Mouse (Mus musculus) CH12.LX (cell line): ENCODE data around the gene Plcb1. TPM values are rescaled to one million over a fixed set of nuclear protein-coding genes. Genes with fewer than 3 reads are reported as not detected.

ENCODE experiments used
- DNase-seq: peaks from one replicate; pipeline ENCODE4 v3.0.0-alpha.2; 2013; ENCODE audit errors: extremely low read depth
- H3K27ac ChIP-seq: 2 replicates; pipeline ENCODE4 v1.5.1; 2012; ENCODE audit warnings: low read depth, mild to moderate bottlenecking, control low read depth, moderate library complexity; ENCODE audit not compliant: insufficient read depth
- H3K27me3 ChIP-seq: replicated peaks from 2 replicates; pipeline ENCODE3; 2012; ENCODE audit warnings: inconsistent platforms
- H3K36me3 ChIP-seq, 2 experiments: replicated peaks in 1 of 2; 2 replicates each; pipeline versions ENCODE3 to v1.6.1; 2012; ENCODE audit warnings: inconsistent platforms in 1 of 2, low read length in 1 of 2, mild to moderate bottlenecking in 1 of 2, mixed read lengths in 1 of 2, moderate library complexity in 1 of 2; ENCODE audit not compliant: control insufficient read depth in 1 of 2, insufficient read depth in 1 of 2
- H3K4me1 ChIP-seq, 2 experiments: 2 replicates each; pipeline ENCODE4 v1.6.1; 2012; ENCODE audit warnings: inconsistent platforms in 1 of 2, moderate library complexity in 1 of 2; ENCODE audit not compliant: insufficient read depth in 2 of 2, control insufficient read depth in 1 of 2
- H3K4me2 ChIP-seq: 2 replicates; pipeline ENCODE4 v1.6.1; 2012; ENCODE audit warnings: low read depth, mild to moderate bottlenecking, control low read depth; ENCODE audit not compliant: poor library complexity, insufficient read depth, severe bottlenecking
- H3K4me3 ChIP-seq, 3 experiments: fragments of 150-350 bp in 1 of 3; sonication (generic) in 1 of 3; replicated peaks in 1 of 3; 2 replicates each; pipeline versions ENCODE3 to v1.5.1; 2011 to 2012; ENCODE audit warnings: low read depth in 2 of 3, low read length in 2 of 3, mild to moderate bottlenecking in 2 of 3, moderate library complexity in 2 of 3, control low read depth in 1 of 3, improper control_type of control experiment in 1 of 3, inconsistent platforms in 1 of 3, mixed read lengths in 1 of 3; ENCODE audit not compliant: poor library complexity in 1 of 3
- H3K79me2 ChIP-seq: replicated peaks from 2 replicates; pipeline ENCODE4 v1.6.1; 2012; ENCODE audit warnings: mild to moderate bottlenecking, moderate library complexity; ENCODE audit not compliant: control insufficient read depth, poor library complexity, insufficient read depth, severe bottlenecking; ENCODE audit errors: extremely low read depth
- H3K9ac ChIP-seq: 2 replicates; pipeline ENCODE4 v1.6.1; 2012; ENCODE audit warnings: low read depth, mild to moderate bottlenecking, control low read depth, moderate library complexity; ENCODE audit not compliant: insufficient read depth
- H3K9me3 ChIP-seq: replicated peaks from 2 replicates; pipeline ENCODE3; 2012; ENCODE audit warnings: low read length, inconsistent platforms, mixed read lengths
- CHD2 ChIP-seq: IDR thresholded peaks from 2 replicates; pipeline ENCODE4 v1.6.1; 2011; ENCODE audit warnings: low read length, improper control_type of control experiment
- E2F4 ChIP-seq: IDR thresholded peaks from 2 replicates; pipeline ENCODE4 v1.6.1; 2011; ENCODE audit warnings: low read depth, low read length, improper control_type of control experiment; ENCODE audit not compliant: insufficient replicate concordance
- ELF1 ChIP-seq: IDR thresholded peaks from 2 replicates; pipeline ENCODE4 v1.6.1; 2014; ENCODE audit warnings: low read depth, mild to moderate bottlenecking, inconsistent platforms, low read length, improper control_type of control experiment
- EP300 ChIP-seq: IDR thresholded peaks from 2 replicates; pipeline ENCODE4 v1.6.1; 2011; ENCODE audit warnings: low read length, improper control_type of control experiment
- ETS1 ChIP-seq: conservative IDR thresholded peaks from 2 replicates; pipeline ENCODE4 v1.6.1; 2012; ENCODE audit warnings: low read depth, mild to moderate bottlenecking, inconsistent platforms, low read length, improper control_type of control experiment, moderate library complexity
- GABPA ChIP-seq: IDR thresholded peaks from 2 replicates; pipeline ENCODE4 v1.6.1; 2012; ENCODE audit warnings: low read depth, low read length, improper control_type of control experiment, inconsistent platforms; ENCODE audit not compliant: insufficient replicate concordance
- JUN ChIP-seq: IDR thresholded peaks from 2 replicates; pipeline ENCODE4 v1.6.1; 2011; ENCODE audit warnings: low read depth, mild to moderate bottlenecking, low read length, improper control_type of control experiment, moderate library complexity; ENCODE audit not compliant: insufficient read depth
- JUND ChIP-seq: conservative IDR thresholded peaks from 2 replicates; pipeline ENCODE4 v1.6.1; 2011; ENCODE audit warnings: low read depth, low read length, improper control_type of control experiment
- MEF2A ChIP-seq: IDR thresholded peaks from 2 replicates; pipeline ENCODE4 v1.6.1; 2014; ENCODE audit warnings: low read depth, mild to moderate bottlenecking, inconsistent platforms, low read length, improper control_type of control experiment, borderline replicate concordance
- MXI1 ChIP-seq: IDR thresholded peaks from 2 replicates; pipeline ENCODE4 v1.6.1; 2011; ENCODE audit warnings: mild to moderate bottlenecking, low read depth, low read length, improper control_type of control experiment
- PAX5 ChIP-seq: IDR thresholded peaks from 2 replicates; pipeline ENCODE4 v1.6.1; 2012; ENCODE audit warnings: low read length, inconsistent platforms, mixed read lengths
- RAD21 ChIP-seq: IDR thresholded peaks from 2 replicates; pipeline ENCODE4 v1.6.1; 2011; ENCODE audit warnings: low read depth, mild to moderate bottlenecking, low read length, improper control_type of control experiment, moderate library complexity
- RCOR1 ChIP-seq: conservative IDR thresholded peaks from 2 replicates; pipeline ENCODE4 v1.6.1; 2012; ENCODE audit warnings: low read depth, mild to moderate bottlenecking, inconsistent platforms, low read length, improper control_type of control experiment
- SIN3A ChIP-seq: IDR thresholded peaks from 2 replicates; pipeline ENCODE4 v1.6.1; 2012; ENCODE audit warnings: low read length, improper control_type of control experiment, inconsistent platforms
- USF1 ChIP-seq: IDR thresholded peaks from 2 replicates; pipeline ENCODE4 v1.6.1; 2014; ENCODE audit warnings: low read depth, mild to moderate bottlenecking, inconsistent platforms, low read length, improper control_type of control experiment
- dilution Hi-C: fragments of 300-500 bp; cut with MboI; formaldehyde crosslinking; loops from 2 replicates; pipeline ENCODE4 v1.14.3; 2020; ENCODE audit warnings: low sequenced_read_pairs; ENCODE audit not compliant: extremely low pct_unique_long_range_greater_than_20kb, extremely low pct_ligation_motif_present
- in situ Hi-C: fragments of 300-500 bp; cut with MboI; formaldehyde crosslinking; loops from 3 replicates; pipeline ENCODE4 v1.14.3; 2019; ENCODE audit warnings: low sequenced_read_pairs, low pct_ligation_motif_present, low pct_unique_long_range_greater_than_20kb, mixed read lengths
- polyA plus RNA-seq: library from polyadenylated mRNA; unstranded; fragments of >175 nt; gene quantifications from 2 replicates; pipeline ENCODE4 v1.2.1, GENCODE M21; 2012; ENCODE audit warnings: low read depth; ENCODE audit not compliant: insufficient read length
- total RNA-seq, 2 experiments: library from RNA; depleted of rRNA; stranded (reverse); fragments of 300-350 nt in 1 of 2; fragments of >200 nt in 1 of 2; gene quantifications; 2 replicates each; pipeline ENCODE4 v1.2.3; 2012 to 2014

Plcb1 gene
- total and polyA plus RNA-seq, 3 experiments: not detected

GRCm38 (mm10) chr2:134827778-134828487 is 42.1 kb downstream of the Plcb1 start:
- Histone ChIP-seq H3K4me2 (no peak overlapping the region), H3K4me3 (no peak overlapping the region), H3K79me2 (no peaks in the 10 kb centered on the region), H3K9me3 (peaks cover 66% of the 10 kb centered on the region), H3K36me3 (no peaks in the 10 kb centered on the region), H3K27me3 (no peaks in the 10 kb centered on the region), H3K9ac (no peak overlapping the region), H3K27ac (no peak overlapping the region), H3K4me1 (no peaks in the 10 kb centered on the region)
- dilution Hi-C loops: no loop called here
- in situ Hi-C loops: no loop called here
- no peak for DNase-seq
- TF ChIP-seq EP300 (no peak), RAD21 (no peak), JUND (no peak), RCOR1 (no peak), ETS1 (no peak), SIN3A (no peak), MEF2A (no peak), ELF1 (no peak), MXI1 (no peak), E2F4 (no peak), PAX5 (no peak)

- no peak for DNase-seq
- TF ChIP-seq CHD2 (no peak), JUN (no peak), USF1 (no peak), ELF1 (no peak), GABPA (no peak)
- TF ChIP-seq, all 38 proteins: peak for 0
- in situ Hi-C loops (no loop called here), dilution Hi-C loops (no loop called here)
- H3K36me3 ChIP-seq: no peaks in the 10 kb centered on the region
- peaks cover 70% of the 10 kb centered on the region for H3K9me3 ChIP-seq
- H3K79me2 ChIP-seq: no peaks in the 10 kb centered on the region
- H3K4me1 ChIP-seq: no peaks in the 10 kb centered on the region
- H3K4me3 ChIP-seq: no peak overlapping the region
- H3K9ac ChIP-seq: no peak overlapping the region
- no peak overlapping the region for H3K4me2 ChIP-seq
- H3K27ac ChIP-seq: no peak overlapping the region
- H3K27me3 ChIP-seq: no peaks in the 10 kb centered on the region
These were observed 46.0 kb downstream of the Plcb1 start for GRCm38 (mm10) chr2:134831861-134832260.
